Mouse (Mus musculus): ENCODE data around the gene Agap2.

- TF ChIP-seq E2F4 (IDR thresholded peaks at IDR 0.05; ENCODE audit: insufficient replicate concordance, low read depth, low read length) (no peak), EP300 (IDR thresholded peaks at IDR 0.05; ENCODE audit: low read length) (no peak), MAX (IDR thresholded peaks at IDR 0.05; ENCODE audit: low read length) (no peak), POLR2A (IDR thresholded peaks at IDR 0.05; ENCODE audit: low read depth, low read length) (no peak), CTCF (conservative IDR thresholded peaks at IDR 0.05 in 1 of 2, IDR thresholded peaks at IDR 0.05 in 1 of 2; ENCODE audit: low read depth in 2 of 2, low read length in 2 of 2) (no peak), ZMIZ1 (IDR thresholded peaks at IDR 0.05; ENCODE audit: low read depth, low read length) (no peak), NRF1 (IDR thresholded peaks at IDR 0.05; ENCODE audit: low read depth, low read length) (no peak), UBTF (IDR thresholded peaks at IDR 0.05; ENCODE audit: low read depth, low read length) (no peak), JUND (conservative IDR thresholded peaks at IDR 0.05; ENCODE audit: low read depth, low read length) (no peak), ELF1 (IDR thresholded peaks at IDR 0.05; ENCODE audit: low read depth, low read length) (no peak), PAX5 (IDR thresholded peaks at IDR 0.05; ENCODE audit: low read length) (no peak), MAFK (IDR thresholded peaks at IDR 0.05; ENCODE audit: insufficient replicate concordance, low read length) (no peak)
Observed at GRCm38 (mm10) chr10:127076082-127076481, 998 bp downstream of the Agap2 start.

Data from CH12.LX (cell line).